Mouse (Mus musculus) liver, postnatal 0 days (tissue): ENCODE measurements around the gene Arhgap45.

Source experiments
- CTCF ChIP-seq: sonication (generic); IDR thresholded peaks from 2 replicates; pipeline ENCODE4 v1.5.1; 2016; ENCODE audit warnings: antibody characterized with exemption, low read depth
- EP300 ChIP-seq: IDR thresholded peaks from 2 replicates; pipeline ENCODE4 v1.6.1; 2016; ENCODE audit warnings: antibody characterized with exemption, low read depth, mild to moderate bottlenecking

DNA sequence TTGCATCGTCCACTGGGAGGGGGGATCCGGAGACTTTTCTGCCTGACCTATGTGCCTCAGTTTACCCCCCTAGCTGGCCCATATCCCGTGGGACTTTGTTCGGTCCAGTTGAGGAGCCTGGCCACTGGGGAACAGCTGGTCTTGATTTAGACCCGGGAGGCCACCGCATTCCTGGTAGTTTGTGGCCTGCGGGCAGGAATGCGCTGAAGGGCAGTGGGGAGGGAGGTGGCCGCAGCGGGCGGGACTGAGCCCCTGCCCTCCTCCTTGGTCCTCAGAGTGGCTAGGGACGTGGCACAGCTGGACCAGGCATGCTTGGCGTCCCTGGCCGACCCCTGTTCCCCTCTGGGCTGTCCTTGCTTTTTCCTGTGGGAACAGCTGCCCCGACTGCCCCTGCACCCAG, 26.6 kb upstream of the Arhgap45 start:
- no peak for TF ChIP-seq CTCF
- no peak for TF ChIP-seq EP300
